Mouse (Mus musculus): ENCODE measurements around the gene Gm17079.

DNA sequence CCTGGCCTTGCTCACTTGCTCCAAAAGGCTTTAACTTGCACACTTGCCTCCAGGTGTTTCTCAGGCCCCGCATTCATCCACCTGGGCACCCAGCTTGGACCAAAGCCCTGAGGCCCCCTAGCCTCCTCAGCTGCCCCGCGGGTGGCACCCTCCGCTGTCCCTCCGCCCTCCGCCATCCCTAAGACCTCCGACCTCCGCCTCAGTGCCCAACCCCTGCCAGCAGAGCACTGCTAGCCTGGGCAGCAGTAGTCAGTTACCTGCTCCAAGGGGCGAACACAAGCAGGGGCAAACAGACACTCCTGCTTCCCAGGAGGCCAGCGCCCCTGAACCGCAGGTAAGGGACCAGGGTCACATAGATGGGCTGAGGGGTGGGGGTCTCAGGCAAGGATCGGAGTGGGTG, 42.7 kb upstream of the Gm17079 start:
- no peak for TF ChIP-seq TCF12 (IDR thresholded peaks at IDR 0.05; ENCODE audit: low read depth, low read length)
- no peak for TF ChIP-seq MAZ (IDR thresholded peaks at IDR 0.05; ENCODE audit: low read depth, low read length)
- TF ChIP-seq TAL1 (IDR thresholded peaks at IDR 0.05; ENCODE audit: low read length) = no peak
- no peak for TF ChIP-seq HCFC1 (IDR thresholded peaks at IDR 0.05; ENCODE audit: low read depth, low read length)
- TF ChIP-seq E2F4 (IDR thresholded peaks at IDR 0.05; ENCODE audit: borderline replicate concordance, low read depth, low read length) = no peak
- TF ChIP-seq POLR2A (IDR thresholded peaks at IDR 0.05; ENCODE audit: control insufficient read depth in 1 of 2, insufficient read depth in 1 of 2, low read depth in 1 of 2, low read length in 2 of 2, poor library complexity in 1 of 2) = no peak
- no peak for TF ChIP-seq SMC3 (IDR thresholded peaks at IDR 0.05; ENCODE audit: low read depth, low read length)
- TF ChIP-seq MAFK (IDR thresholded peaks at IDR 0.05; ENCODE audit: borderline replicate concordance, low read depth, low read length) = no peak
- TF ChIP-seq CTCF (IDR thresholded peaks at IDR 0.05 in 2 of 3, conservative IDR thresholded peaks at IDR 0.05 in 1 of 3; ENCODE audit: control insufficient read depth in 1 of 3, insufficient read depth in 1 of 3, low read depth in 2 of 3, low read length in 3 of 3, poor library complexity in 1 of 3, severe bottlenecking in 1 of 3) = no peak
- no peak for TF ChIP-seq ZC3H11A (IDR thresholded peaks at IDR 0.05; ENCODE audit: low read depth, low read length)
- no peak for TF ChIP-seq JUND (IDR thresholded peaks at IDR 0.05; ENCODE audit: low read depth, low read length)
- TF ChIP-seq USF1 (IDR thresholded peaks at IDR 0.05; ENCODE audit: low read depth, low read length) = no peak
